Mouse (Mus musculus): ENCODE data around the gene Hsf4. TPM values are rescaled to one million over a fixed set of nuclear protein-coding genes. Genes with fewer than 3 reads are reported as not detected.
A peak's percentile ranks its signal among the peaks of the same experiment; 100 is the strongest.
"Not testable (repeated sequence)": the region's sequence is repeated elsewhere in the genome, so short reads cannot be mapped to it uniquely, and the experiment has no call there.

Gene Hsf4
- polyA plus RNA-seq, 1 experiment from 2014 or later, result not detected

DNA sequence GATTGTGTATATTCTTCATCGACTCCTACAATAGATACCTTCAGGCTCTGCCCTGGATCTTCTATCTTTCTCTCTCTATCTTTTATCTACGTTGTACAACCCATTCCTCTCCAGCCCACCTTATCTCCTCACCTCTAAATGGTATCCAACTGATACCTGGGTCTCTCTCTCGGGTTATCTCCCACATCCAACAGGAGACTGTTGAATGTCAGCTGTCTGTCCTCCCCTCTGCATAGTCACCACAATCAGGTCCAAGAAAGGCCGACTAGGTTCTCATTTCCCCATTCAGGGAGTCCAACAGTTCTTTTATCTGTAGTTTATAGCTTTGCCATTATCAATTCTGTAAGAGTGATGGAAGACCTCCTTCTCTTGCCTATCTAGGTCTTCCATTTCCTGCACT, 12.6 kb downstream of the Hsf4 start:
- DNase-seq (ENCODE audit: low spot score), result no peak

GRCm38 (mm10) chr8:105283074-105283473, 13.5 kb downstream of the Hsf4 start:
- DNase-seq (ENCODE audit: low spot score), result peak; percentile 72

DNA sequence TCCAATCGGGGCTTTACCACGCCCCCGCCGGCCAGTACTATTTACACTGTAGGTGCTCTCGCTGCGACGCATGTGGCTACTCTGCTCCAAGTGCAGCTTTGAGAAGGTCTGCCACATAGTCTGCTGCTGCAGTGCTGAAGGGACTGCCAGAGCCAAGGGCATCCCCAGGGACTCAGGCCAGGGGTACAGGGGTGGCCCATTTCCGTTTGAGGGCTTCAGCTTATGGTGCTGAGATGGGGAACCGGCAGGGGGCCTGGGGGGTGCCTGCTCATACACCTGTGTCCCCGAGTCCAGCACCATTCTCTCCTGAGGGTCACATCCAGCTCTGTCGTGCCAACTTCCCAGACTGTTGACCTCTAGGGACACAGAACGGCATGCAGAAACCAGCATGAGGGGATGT, 15.9 kb downstream of the Hsf4 start:
- no peak for DNase-seq (ENCODE audit: low spot score)

- DNase-seq (ENCODE audit: low spot score), result no peak
Measured at GRCm38 (mm10) chr8:105286907-105287306, 17.3 kb downstream of the Hsf4 start.

DNA sequence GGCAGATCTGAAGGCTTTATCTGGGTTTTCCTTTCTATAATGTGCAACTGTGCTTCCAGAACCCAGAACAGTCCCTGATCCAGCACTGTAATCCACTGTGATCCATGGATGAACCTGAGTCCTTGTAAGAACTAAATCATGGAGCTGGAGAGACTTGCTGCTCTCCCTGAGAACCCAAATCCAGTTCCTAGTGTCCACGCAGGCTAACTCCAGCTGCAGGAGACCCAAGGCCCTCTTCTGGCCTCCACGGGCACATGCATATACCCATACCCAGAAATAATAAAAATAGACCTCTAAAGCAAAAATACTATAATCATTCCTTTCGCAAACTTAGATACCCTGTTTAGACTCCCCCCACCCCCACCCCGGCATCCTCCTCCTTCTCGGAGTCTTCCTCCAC, 18.6 kb downstream of the Hsf4 start:
- DNase-seq (ENCODE audit: low spot score), result no peak

DNA sequence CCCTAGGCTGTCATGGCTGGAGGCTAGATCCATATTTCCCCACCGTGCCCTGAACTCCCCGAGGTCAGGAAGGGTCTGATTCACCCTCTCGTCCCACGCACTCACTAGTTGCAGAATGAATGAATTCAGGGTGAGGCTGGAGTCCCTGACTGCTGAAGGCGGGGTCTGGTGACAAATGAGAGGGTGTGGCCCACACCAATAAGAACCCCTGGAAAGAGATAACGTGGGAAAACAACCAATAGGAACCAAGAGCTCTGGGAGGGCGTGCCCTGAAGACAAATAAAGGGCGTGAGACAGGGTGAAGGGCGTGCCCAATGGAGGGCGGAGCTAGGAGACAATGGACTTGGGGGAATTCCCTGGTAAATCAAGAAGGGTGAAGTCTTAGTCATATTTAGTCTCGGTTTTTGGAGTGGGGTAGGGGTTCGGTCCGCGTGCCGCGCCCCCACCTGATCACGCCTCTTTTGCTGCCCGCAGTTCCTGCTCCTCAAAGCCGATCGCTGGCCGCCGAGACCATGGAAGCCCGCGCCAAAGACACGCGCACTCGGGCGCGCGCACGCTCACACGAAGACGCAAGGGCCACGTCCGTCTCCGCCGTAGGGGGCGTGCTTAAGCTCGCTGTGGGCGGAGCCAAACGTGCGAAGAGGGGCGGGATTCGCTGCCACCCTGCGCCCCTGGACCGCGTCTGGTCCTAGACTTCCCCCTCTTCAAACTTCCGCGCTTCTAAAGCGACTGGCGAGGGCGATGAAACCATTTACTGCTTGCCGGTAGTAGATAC, 19.5 kb downstream of the Hsf4 start:
- DNase-seq (ENCODE audit: low spot score), result peak; percentile 97

DNA sequence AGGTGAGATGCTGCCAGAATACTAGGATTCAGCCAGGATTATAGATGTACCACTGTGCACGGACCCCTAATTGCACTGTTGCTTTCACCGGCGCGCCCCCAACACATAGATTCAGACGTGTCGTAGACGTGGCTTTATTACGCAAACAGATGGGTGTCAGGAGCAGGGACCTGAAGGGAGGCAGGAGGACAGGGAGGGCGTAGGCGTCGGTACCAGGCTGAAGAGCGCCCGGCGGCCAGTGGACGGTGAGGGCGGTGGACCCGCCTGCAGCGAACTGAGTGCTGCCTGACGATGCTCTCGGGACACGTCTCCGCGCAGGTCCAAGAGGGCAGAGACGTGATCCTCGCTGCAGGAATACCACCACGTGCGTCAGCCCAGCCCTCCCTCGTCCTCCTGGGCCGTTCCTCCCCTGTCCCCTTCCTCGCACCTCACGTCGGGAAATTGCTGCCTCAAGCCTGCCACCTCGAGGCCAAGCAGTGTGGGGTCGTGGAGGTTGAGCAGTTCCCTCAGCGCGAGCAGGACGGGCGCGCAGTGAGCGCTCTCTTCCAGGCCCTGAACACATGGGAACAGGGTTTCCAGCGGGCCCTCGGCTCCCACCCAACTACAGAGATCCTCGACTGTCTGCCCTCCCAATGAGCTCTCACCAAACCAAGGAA, 20.3 kb downstream of the Hsf4 start, which contains the start of gene 4931428F04Rik:
TSS of gene 4931428F04Rik (minus strand) at position 60 of the 656 bp plus-strand sequence.
- DNase-seq (ENCODE audit: low spot score), result peak; percentile 62

GRCm38 (mm10) chr8:105290554-105291314, 21.1 kb downstream of the Hsf4 start:
- DNase-seq (ENCODE audit: low spot score), result peak; percentile 89

DNA sequence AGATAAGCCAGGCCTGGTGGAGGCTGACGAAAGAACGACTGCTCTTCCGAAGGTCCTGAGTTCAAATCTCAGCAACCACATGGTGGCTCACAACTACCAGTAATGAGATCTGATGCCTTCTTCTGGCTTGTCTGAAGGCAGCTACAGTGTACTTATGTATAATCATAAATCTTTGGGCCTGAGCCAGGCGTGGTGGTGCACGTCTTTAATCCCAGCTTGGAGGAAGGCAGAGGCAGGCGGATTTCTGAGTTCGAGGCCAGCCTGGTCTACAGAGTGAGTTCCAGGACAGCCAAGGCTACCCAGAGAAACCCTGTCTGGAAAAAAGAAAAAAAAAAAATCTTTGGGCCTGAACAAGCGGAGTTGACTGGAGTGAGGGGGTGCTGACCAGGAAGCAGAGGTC, 21.8 kb downstream of the Hsf4 start:
- DNase-seq (ENCODE audit: low spot score), result not testable (repeated sequence)

- not testable (repeated sequence) for DNase-seq (ENCODE audit: low spot score)
Measured at GRCm38 (mm10) chr8:105291802-105292201, 22.2 kb downstream of the Hsf4 start.

GRCm38 (mm10) chr8:105292471-105292870, 22.9 kb downstream of the Hsf4 start:
- no peak for DNase-seq (ENCODE audit: low spot score)

GRCm38 (mm10) chr8:105293405-105293804, 23.8 kb downstream of the Hsf4 start:
- DNase-seq (ENCODE audit: low spot score), result no peak

DNA sequence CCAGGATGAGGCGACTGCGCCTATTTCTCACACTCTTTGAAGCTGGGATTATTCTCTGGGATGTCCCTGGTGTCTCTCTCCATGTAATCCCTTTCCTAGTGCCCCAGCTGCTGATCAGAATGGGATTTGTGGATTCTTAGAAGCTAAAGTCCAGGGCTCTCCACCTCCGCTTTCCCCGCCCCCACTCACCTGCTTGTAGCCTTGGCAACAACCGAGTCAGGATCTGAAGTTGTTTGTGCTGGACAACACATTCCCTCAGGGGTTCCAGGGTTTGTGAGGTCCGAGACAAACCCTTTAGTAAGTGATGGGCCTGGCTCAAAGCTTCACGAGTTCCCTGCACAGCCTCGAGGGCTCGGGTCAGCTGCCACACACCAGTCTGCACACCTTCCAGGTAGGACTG, 25.2 kb downstream of the Hsf4 start:
- DNase-seq (ENCODE audit: low spot score), result no peak

- DNase-seq (ENCODE audit: low spot score), result no peak
Measured at GRCm38 (mm10) chr8:105295256-105295655, 25.7 kb downstream of the Hsf4 start.

- DNase-seq (ENCODE audit: low spot score), result peak; percentile 37
Measured at GRCm38 (mm10) chr8:105295895-105296573, 26.4 kb downstream of the Hsf4 start, which contains the start of gene Exoc3l. Gene Exoc3l (minus strand): TSS chr8:105296101.

DNA sequence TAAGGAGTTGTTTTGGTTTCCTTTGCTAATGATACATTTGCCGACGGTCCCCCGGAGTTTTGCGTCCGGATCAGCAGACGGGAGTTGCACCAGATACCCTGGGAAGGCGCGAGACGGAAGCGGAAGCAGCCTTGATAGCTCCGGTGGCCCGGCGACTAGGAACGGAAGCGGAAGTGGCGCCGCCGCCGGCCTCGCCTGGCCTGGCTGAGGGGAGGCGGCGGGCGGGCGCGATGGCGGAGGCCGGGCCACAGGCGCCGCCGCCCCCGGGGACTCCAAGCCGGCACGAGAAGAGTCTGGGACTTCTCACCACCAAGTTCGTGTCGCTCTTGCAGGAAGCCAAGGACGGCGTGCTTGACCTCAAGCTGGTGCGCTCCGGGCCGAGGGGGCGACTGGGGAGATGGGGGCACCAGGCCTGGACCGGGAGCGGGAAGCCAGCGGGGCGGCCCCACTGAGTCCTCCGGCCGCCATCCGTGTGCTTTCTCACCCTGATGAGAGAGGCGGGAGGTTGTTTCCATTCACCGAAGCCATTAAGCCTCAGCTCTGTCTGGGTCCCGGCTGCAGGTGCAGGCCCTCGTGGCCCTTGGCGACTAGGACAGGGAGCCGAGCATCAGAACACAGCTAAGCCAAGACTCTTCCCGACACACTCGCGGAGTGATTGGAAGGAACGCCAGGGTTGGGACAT, 28.1 kb downstream of the Hsf4 start, which contains the start of gene E2f4:
TSS of gene E2f4 (plus strand) at position 153 of the 682 bp plus-strand sequence.
- DNase-seq (ENCODE audit: low spot score), result peak; percentile 91

DNA sequence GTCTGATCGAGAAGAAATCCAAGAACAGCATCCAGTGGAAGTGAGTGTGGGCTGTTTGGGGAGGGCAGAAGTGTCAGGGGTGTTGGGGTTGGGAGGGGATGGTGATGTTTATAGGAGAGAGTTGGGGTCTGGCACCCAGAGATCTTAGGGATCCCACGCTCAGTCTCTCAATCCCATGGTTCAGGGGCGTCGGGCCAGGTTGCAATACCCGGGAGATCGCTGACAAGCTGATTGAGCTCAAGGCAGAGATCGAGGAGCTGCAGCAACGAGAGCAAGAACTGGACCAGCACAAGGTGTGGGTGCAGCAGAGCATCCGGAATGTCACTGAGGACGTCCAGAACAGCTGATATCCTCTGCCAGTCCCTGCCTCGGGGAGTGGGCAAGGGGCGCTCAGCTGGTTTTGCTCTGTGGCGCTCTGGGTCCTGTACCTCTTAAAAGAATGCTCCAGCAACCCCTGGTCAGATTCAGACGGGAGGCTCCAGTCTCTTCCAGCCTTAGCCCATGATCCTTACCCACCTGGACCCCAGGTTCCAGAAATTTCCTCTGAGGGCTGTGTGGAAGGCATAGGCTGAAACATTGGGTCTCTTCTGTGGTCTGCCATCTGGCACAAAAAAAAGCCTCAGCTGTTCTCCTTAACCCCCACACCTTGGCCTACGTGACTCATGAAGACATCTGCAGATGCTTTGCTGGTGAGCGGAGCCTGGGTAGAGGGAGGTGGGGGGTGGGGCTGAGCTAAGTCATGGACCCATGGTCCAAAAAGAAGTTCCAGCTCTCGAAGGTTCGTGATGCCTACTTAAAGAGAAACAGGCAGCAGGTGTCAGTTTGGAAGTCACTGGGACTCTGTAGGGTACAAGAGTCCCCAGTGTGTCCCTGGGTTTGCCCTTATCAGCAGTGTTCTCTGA, 29.0 kb downstream of the Hsf4 start:
- DNase-seq (ENCODE audit: low spot score), result peak; percentile 72

DNA sequence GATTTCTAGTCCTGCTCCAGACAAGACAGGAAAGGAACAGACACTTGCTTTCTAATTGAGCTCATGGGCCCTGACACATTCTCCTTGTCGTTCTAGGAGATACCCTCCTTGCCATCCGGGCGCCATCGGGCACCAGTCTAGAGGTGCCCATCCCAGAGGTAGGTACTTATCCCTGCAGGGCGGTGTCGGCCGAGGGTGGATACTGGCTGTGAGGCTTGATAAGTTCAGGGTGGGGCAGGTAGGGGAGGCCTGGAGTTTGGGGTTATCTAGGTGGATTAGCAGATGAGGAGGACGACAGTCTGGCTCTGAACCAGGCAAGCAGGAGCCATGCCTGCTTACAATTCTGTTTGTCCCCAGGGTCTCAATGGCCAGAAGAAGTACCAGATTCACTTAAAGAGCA, 30.4 kb downstream of the Hsf4 start:
- no peak for DNase-seq (ENCODE audit: low spot score)

GRCm38 (mm10) chr8:105303396-105303795, 33.8 kb downstream of the Hsf4 start:
- DNase-seq (ENCODE audit: low spot score), result no peak

DNA sequence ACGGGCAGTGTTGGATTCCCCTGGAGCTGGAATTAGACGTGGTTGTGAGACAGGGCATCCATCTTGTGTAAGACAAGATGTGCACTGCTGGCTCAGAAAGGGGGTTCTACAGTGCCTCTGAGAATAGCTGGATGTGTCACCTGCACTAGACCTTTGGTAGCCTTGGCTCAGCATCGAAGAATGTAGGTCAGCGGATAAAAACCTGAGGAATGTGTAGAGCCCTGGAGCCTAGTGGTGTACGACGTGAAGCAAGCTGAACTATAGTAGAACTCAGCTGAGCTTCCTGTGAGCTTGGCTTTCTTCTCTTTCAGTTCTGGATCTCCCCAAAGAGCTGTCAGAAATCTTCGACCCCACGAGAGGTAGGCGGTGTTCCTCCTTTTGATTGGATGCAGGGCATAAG, 34.3 kb downstream of the Hsf4 start:
- DNase-seq (ENCODE audit: low spot score), result no peak
